Mouse (Mus musculus) urinary bladder, adult 18-20 months (tissue): Measurements from ENCODE around the gene 1110059E24Rik.
A peak's percentile ranks its signal among the peaks of the same experiment; 100 is the strongest.
"Not testable (repeated sequence)": the region's sequence is repeated elsewhere in the genome, so short reads cannot be mapped to it uniquely, and the experiment has no call there.

Experiments used
- DNase-seq, 2 experiments: peaks; one replicate each; pipeline ENCODE4 v3.0.0; 2022; ENCODE audit warnings: low spot score in 2 of 2, mixed read lengths in 2 of 2

Gene 1110059E24Rik

DNA sequence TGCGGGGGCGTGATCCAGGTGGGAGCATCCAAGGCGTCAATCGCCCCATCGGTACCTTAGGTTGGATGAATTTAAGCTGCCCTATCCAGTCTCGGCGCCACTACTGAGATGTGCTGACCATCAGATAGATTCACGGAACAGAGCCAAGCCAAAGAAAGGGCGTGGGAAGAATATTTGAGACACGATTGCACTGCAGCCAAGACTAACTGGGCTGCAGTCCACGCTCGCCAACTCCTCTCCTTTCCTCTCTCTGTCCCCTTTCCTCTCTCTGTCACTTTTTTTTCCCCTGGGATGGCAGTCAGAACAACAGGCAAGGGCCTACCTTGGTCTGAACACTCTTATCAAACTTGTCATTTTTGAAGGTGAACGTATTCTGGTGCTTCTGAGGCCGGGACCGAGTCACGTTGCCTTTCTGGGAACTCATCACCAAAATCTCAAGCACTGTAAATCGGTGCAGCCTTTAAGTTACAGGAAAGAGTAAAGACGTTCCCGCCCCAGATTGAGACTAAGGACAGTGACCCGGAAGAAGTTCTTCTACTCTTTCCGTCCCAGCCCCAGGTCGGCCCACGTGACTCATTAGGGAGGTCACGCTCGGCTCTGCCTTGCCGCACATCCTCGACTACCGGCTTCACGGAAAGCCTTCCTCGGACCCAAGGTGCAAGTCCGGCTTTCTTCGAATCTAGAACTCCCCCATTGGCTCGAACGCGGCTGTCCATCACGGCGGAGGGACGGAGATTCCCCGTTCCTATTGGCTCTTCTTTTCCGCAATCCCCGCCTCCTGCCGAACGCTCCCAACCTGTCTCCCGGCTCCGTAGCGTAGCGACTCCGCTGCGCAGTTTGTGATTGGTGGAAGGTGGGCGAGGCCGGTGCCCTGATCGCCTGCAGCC, at the start of gene 1110059E24Rik:
TSS of gene 1110059E24Rik (minus strand) at position 692 of the 887 bp plus-strand sequence.
- DNase-seq = peak; percentile 89 to 97

DNA sequence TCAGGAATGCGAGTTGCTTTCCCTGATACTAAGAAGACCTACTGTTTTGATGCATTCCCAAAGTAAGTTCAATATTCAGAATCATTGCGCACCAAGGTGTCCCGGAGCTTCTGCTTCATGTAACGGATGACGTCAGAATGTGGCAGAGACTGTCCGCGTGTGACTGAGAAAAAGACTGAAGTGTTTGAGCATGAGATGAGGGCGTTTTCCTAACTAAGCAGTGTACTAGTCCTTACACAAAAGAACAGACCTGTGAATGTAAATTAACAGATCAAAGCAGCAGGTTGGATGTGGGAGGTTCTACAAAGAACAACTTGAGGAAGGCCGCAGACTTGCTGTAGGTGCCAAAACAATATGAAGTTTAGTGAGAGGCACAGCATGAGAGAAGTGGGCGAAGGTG, 28.2 kb upstream of the 1110059E24Rik start:
- DNase-seq = no peak

DNA sequence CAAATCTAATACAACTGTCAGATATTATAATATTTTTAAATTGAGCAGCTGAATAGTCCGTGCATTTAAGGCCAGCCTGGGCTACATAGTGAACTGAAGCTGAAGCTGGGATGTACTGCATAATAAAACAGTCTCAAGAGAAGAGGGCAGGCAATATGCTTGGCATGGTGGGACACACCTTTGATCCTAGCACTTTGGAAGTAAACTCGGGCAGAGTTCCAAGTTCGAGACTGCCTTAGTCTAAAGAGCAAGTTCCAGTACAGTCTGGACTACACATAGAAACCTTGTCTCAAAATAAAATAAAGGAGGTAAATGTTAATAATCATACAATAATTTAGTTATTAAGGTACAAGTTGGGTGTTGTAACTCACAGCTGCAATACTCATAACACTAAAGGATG, 27.3 kb upstream of the 1110059E24Rik start:
- DNase-seq = no peak

DNA sequence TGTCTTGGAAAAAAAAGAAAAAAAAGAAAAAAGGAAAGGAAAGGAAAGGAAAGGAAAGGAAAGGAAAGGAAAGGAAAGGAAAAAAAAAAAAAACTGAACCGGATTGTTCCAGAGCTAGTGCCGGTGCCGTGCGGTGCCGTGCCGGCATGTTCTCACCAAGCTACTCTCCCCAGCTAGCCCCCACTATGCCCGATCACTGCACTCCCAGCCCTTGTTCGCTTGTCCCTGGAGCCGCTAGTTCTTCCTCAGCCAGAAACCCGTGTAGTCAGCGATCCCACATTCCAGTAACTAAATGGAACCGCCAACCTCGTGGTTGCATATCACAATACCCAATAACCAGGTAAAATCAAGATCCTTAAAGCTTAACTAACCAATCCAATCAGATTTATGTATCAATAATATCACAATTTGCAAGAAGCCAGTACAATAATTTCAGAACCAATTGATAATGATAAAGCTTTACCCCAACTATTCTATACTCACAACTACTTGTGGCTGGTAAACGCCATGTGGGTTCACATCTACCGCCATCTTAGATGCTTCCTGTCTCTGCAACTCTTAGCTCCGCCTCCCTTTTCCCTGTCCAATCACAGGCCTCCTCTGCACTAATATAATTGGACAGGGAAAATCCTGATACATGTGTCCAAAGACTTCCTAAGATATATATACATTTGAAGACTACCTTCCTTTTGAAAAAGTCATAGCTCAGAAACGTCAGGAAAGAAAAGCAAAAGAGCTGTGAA, 21.7 kb upstream of the 1110059E24Rik start:
- no peak for DNase-seq

DNA sequence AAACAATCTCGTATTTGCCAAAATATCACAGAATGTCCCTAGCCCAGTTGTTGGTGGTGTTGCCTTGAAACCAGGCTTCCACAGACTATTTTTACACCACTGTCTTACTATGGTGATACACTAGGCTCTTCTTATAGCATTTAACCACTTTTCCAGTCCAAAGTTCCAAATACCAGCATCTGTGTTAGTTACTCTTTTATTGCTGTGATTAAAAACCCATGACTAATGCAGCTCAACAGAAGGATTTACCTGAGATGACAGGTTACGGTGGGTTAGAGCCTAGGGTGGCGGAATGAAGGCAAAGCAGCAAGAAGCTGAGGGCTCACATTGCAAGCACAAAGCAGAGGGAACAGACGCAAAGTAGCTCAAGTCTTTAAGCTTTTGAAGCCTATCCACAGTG, 16.9 kb upstream of the 1110059E24Rik start:
- no peak for DNase-seq

DNA sequence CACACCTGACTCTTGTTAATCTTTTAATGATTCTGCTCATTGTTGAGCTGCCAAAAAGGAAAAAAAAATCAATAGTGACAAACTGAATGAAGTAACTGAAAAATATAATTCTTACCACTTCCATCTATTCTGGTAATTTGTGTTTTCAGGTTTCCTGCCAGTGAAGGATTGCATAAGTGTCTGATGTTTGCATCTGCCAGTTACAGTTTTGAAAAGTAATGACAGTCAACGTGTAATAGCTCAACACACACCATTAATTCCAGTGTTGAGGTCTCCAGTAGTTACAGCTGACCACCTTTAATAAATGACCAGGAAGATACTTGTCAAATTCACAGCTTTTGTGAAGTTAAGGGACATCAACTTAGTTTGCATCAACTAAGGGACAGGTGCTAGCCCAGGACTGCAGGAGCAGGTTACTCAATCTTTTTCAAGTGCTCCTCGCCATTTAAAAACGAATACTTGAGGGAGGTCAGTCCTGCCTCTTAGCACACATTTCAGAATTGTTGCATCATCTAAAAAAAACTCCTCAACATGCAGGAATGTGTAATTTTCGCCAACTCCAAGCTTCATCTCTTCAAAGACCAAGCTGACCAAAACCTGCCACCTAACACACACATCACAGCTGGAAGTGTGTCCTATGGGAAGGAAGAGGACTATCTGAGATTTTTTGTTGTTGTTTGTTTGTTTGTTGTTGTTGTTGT, 11.1 kb upstream of the 1110059E24Rik start:
- no peak for DNase-seq

DNA sequence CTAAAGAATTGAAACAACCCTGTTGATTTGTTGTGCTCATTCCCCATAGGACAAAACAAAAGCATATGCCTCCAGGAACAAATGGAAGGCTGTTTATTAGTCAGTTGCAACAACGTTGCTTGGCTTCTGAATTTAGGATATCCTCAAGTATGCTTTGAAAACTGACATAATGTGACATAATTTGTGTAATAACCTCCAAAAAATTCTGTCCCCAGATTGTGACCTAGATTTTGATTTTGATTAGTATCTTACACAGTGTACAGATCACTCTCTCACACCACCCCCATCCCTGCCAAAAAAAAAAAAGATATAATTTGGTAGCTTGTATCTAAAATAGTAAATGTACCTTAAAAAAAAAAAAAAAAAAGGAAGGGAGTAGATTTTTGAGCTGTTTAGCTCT, 8.0 kb upstream of the 1110059E24Rik start:
- DNase-seq = no peak

DNA sequence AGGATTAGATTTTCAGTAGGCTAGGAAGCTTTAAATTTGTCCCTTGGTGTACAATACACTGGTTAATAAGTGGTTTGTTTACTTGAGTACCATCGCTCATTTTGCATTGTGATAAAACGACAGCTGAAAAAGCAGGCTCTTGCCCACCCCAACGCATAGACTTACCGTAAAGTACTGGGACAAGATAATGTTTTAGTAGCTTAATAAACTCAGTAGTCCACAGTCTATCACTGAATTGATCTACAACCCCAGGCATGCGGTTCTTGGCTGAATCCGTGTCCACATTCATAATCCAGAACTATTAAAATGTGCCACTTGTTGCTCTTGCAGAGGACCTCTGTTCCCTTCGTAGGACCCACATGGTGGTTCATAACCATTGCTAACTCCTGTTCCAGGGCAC, 2.0 kb upstream of the 1110059E24Rik start:
- no peak for DNase-seq

DNA sequence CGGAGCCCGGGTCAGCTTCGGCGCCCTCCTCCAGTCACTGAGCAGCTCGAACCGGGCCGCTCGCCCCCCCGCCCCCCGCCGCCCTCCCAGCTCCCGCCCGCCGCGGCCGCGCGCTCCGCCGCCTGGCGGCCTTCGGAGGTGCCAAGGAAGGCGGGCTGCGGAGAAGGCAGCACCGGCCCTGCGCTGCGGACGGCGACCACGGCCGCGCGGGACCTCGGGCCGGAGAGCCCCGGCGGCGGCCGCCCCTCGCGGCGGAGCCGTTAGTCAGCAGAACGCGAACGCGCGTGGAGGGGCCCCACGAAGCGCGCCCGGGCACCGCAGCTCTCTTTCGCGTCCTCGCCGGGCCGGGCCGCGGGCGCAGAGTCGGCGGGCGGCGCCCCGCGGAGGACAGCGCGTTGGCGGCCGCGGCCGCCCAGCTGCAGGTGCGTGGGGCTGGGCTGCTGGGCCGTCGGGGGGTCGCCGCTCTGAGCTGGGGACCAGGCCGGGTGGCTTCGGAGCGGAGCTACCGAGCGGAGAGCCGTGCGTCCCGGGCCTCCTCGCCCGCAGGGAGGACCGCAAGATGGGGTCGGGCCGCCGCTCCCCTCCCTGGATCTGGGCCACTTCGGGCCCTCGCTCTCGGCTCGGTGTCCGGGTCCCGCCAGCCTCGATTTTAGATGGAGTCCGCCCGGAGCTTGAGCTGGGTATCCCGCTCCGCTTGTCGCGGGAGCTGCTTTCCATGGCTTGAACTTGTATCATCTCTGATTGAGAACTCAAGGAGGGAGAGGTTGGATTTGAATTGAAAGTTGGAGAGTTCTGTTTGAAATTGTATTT, 601 bp upstream of the 1110059E24Rik start, which contains the start of gene Abhd17b:
TSS of gene Abhd17b (plus strand) at position 14 of the 810 bp plus-strand sequence.
- DNase-seq = peak; percentile 34 to 46

DNA sequence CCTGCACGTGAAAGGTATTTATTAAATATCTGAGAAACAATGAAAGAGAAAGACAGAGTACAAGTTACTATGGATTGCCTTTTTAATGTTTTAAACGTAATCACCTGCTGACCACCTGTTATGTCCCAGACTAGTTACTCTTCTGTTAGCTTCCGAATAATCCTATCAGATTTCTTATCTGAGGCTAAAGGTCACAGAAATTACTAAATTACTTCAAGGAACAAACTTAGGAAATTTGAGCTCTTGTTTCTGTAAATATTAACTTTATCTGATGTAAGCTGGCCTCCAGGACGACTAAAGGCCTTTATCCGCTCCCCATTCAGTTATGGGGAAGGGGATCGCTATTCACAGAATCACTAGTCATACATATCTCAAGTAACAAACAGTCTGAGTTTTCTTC, 1.1 kb downstream of the 1110059E24Rik start:
- DNase-seq = no peak

DNA sequence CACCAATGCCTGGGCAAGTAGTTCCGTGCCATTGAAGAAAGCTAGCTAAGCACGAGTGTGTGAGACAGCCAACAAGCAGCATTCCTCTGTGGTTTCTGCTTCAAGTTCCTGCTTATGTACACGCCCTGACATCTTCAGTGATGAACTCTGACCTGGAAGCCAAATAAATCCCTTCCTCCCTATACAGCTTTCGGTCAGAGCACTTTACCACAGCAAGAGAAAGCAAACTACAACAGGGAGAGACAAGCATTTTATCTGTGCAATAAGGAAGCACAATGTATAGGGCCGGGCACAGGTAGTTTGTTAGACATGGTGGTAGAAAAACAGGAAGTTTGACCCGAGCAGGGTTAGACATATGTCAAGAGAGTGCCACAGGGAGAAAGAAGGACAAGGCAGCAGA, 6.6 kb downstream of the 1110059E24Rik start:
- DNase-seq = no peak

DNA sequence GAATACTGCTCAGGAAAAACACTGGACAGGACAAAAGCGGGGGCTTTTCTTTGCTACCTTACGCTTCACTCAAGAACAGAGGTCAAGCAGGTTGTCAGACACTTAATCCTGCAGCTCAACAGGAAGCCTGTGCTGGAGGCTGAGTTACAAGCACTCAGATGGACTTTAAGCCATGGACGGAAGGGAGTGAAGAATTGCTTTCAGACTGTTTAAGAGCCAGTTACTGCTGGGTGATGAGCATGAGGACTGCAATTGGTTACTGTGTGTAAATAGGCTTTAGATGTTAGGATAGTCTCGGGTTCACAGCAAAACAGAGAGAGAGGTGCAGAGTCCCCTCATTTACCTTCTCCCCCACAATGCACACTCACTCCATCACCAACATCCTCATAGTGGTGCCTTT, 7.5 kb downstream of the 1110059E24Rik start:
- DNase-seq = no peak

DNA sequence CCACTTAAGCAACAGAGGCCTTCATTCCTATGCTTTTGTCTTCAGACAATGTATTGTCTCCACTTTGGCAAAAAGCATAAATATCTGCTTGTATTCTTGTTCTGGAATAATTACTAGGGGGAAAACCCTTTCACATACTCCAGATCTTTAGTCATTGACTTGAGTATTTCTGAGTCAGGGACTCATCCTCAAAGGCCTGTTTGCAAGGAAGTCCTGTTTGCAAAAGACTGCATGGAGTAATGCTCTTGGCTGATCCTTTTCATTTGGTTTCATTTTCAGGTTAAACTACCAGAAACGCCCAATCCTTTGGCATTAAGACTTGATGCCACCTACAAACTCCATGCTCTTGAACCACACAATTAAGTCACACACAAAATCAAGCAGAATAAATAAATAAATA, 8.8 kb downstream of the 1110059E24Rik start:
- no peak for DNase-seq

DNA sequence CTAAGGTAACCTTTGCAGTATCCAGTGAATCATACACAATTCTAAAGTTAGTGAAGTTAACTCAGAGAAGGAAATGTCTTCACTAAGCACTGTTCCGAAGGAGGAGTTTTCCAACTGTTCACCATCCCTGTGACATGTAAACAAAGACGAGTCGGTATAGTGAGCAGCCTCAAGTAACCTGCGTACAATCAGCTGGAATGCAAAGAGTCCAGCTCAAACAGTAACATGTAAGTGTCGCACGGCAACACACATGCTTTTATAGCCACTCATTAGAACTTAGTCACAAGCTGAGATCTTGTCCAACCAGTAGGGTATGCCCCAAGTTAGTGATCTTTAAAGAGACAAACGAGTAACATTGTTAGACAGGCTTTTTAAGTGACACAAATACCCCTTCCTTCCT, 15.1 kb downstream of the 1110059E24Rik start:
- DNase-seq = peak in 1 of 2 experiments; percentile 26

DNA sequence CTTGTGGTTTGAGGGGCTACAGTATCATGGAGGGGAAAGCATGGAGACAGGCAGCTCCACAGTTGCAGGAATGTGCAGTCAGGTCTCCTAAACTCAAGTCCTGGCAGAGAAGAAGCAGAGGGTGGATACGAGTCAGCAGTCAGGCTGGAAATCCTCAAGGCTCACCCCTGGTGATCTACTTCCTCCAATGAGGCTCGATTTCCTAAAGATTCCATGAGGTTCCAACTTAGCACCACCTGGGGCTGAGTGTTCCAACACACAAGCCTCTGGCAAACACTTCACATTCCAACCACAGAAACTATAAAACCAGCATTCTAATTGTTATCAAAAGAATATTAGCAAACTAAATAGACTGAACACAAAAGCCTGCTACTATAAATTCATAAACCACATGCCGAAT, 15.9 kb downstream of the 1110059E24Rik start:
- DNase-seq = no peak

DNA sequence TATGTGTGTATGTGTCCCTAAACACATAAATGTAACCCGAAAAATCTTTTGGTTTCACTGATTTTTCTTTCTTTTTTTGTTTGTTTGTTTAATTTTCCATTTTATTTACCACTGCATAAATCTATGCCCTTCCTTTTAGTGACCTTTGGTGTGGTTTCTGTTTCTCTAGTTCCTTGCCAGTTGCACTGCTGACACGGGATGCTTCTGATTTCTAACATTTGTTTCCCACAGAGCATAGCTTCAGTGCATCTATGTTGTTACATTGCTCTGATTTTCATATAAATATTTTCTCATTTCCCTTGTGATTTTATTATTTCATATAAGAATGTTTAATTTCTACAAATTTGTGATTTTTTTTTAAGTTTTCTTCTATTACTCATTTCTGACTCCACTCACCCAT, 17.4 kb downstream of the 1110059E24Rik start:
- no peak for DNase-seq

DNA sequence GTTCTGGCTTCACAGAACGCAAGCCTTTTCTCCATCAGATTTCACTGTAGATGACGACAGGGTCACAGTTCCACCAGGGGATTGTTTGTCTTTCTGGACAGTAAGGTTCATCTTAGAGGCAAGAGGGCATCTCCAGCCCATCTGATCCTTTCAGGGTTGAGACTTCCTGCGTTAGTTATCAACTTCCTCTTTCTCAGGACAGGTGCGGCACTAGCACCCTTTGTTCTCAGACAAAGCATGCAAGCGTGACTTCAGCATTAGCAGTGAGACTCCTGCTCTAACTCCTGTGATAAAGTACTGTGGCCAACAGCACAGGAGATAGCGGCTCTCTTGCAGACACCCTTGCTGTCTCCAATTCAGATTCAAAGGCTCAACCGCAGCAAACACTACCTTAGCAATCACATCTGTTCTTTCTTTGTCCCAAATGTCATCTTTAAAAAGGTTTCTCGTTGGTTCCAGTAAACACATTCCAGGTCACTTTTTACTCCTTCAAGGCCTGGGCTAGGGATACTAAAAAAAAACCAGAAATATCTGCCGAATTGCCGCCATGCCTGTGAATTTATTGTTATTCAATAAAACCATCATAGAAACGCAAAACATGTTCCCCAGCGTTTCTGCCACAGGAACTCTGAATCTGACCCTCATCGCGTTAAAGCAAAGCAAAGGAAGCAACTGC, 22.0 kb downstream of the 1110059E24Rik start:
- no peak for DNase-seq

DNA sequence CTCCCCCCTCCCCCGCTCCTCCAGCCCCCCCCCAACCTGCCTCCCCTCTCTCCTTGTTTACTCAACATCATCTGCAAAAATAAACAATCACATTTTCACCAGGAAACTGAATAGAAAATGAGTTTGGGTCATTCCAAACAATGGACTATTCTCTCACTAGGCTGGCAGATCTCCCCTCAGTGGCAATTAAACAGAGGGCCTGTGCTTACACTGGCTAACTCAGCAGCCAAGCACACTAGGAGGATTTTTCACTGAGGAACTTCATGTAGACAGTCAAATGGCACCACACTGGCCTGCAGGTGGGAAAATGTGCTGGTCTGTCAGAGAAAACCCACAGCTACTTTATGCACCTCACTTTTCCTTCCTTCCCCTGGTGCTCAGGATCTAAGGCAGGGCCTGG, 23.3 kb downstream of the 1110059E24Rik start:
- DNase-seq = no peak

DNA sequence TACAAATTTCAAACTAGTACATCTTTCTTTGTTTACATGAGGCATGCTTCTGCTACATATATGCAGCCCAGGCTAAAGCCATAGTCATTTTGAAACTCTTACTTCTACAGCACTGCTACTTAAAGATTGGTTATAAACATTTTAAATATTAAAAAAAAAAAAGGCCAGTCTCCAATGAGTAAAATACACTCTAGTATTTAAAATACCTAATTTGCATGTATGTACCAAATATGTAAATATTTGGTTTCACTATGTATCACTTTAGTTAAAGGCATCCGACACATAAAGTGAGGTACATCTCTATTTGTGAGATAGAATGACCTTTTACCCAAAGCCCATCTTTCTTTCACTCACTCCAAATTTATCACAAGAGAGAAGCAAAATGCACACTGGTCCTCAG, 23.7 kb downstream of the 1110059E24Rik start:
- no peak for DNase-seq

DNA sequence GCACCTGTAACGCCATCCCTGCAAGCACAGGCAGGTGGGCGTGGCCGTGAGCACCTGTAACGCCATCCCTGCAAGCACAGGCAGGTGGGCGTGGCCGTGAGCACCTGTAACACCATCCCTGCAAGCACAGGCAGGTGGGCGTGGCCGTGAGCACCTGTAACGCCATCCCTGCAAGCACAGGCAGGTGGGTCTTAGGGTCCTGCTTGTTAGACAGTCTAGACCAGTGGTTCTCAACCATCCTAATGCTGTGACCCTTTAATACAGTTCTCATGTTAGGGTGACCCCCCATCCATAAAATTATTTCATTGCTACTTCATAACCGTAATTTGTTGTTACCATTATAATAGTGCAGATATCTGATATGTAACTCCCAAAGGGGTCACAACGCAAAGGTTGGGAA, 24.3 kb downstream of the 1110059E24Rik start:
- not testable (repeated sequence) for DNase-seq
